Mouse (Mus musculus) kidney, postnatal 10 days (tissue): ENCODE results near the gene Adamts8.
A peak's percentile ranks its signal among the peaks of the same experiment; 100 is the strongest.

Source experiments
- DNase-seq: peaks from one replicate; pipeline ENCODE4 v3.0.0; 2021; ENCODE audit warnings: mixed read lengths

The Adamts8 gene

DNA sequence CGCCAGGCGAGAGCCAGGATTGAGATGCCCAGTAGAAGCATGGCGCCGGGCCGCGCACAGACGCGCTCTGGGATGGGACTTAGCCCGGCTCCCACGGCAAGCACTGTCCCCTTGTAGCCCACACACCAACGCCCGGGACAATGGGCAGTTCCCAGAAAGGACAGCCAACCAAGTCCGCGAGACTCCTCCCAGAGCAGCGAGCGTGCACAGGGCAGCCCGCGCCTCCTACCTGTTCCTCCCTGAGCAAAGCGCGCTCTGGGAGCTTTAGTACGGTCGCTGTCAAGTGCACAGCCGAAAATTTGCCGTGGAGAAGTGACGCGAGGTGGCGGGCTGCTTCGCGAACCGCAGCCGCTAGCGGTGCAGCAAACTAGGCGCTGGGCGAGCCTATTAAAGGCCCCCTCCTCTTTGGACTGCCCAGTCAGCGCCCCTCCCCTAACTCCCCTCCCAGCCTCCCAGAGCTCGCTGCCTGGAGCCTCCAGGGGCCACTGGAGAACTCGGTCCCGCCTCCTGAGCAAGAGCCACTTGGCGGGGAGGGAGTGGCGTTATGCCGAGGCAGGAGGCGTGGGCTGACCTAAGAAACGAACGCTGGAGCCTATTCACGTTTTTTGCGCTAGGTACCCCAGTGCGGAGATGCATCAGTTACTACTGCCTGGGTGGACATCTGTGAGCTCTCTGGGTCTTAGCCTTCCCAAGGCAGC is 20.0 kb upstream of the Adamts8 start, which contains the start of gene Adamts15:
TSS of gene Adamts15 (minus strand) at position 256 of the 698 bp plus-strand sequence.
- peak; percentile 87 for DNase-seq

DNA sequence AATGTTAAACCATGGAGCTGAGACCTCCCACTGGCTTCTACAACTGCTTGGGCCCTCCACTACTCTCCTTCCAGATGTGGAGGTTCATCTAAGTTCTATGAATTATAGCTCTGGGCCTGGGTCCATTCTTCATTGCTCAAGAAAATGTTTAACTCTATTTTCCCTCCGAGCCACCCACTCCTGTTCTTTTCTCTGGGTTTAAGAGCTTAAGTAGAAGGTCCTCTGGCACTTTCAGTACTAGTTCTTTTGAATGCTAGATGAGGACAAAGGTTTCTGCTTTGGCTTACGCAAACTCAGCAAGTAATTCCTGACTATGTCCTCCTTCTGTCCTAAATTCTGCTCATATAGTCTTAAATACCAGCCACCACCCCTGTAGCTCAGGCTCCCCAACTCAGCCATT is 13.6 kb upstream of the Adamts8 start:
- DNase-seq, result no peak

DNA sequence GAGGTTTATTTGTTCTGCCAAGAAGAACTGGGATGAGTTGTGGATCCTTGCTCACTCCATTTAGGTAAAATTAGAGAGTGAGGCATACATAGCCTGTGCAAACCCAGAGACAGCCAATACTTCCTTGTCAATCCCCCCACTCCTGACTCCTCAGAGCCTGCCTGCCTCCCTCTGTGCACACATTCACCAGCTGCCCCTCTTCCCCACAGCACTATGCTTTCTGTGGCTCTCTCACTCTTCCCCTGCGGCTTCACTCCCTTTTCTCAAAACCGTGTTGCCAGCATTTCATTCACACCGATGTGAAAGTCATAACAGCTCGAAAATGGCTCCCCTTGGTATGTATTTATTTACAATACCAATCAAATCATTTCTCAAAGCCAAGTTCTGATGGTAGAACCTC is 10.0 kb upstream of the Adamts8 start:
- DNase-seq, result no peak

DNA sequence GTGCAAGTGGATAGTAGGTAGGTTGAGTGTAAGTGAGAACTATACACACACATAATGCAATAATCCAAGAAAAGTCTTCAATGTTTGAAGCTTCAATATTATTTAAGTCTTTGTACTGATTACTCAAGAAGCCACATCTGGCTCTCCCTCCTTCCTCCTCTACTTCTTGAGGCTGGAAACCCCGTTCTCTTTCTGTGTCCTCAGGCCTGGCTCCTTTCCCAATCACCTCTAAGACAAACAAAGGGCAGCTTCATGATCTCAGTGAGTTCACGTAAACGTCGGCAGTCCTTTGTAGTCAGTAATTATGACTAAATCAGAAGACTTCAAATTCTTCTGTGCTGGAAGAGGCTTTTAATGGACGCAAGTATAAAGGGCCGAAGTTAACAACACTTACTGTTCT is 7.5 kb upstream of the Adamts8 start:
- DNase-seq, result no peak

DNA sequence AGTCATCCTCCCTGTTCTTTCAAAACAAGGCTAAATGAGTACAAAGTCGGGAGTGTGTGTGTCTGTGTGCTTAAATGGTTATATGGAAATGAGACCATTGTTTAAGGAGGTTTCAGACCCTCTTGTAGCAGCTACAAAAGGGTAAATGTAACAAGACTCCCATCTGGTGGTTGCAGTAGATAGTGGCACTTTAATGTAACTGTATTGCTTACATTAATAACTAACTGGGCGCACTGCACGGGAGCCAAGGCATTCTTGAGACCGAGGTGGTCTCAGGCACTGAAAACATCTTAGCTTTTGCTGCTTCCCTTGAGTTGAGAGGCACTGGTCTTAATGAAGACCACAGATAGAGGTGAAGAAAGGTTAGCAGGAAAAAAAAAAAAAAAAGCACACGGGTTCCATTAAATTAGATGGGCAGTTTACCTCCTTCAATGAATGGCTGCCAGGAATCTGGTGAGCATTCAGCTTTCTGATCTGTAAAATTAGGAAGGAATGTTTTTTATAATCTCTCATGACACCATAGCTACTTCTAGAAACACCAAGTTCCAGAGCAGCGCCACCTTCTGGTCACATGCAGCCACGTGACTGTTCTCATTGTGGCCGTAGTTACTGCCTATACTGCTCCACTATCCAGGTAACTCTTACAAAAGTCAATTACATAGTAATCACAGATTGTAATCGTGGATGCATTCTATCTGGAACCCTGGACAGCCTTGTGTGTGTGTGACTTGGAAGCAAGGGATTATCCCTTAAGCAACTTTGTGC is 5.5 kb upstream of the Adamts8 start:
- peak; percentile 81 for DNase-seq

DNA sequence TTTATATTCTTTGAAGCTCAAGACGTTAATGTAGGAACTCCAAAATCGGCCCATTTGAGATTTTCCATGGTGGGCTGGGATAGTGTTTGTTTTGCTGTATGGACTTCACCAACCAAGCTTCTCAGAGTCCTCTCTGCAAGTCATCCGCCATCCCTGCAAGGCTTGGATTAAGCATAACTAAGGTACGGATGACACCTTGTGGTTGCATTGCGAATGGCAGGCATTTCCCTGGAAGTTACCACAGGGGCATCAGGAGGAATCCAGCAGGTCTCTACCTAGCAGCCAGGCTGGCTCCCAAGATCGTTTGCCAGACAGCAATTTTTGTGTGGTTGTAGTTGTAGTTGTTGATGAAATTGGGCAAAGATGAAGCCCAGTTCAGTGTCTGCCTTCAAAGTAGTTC is 2.0 kb upstream of the Adamts8 start:
- peak; percentile 93 for DNase-seq

DNA sequence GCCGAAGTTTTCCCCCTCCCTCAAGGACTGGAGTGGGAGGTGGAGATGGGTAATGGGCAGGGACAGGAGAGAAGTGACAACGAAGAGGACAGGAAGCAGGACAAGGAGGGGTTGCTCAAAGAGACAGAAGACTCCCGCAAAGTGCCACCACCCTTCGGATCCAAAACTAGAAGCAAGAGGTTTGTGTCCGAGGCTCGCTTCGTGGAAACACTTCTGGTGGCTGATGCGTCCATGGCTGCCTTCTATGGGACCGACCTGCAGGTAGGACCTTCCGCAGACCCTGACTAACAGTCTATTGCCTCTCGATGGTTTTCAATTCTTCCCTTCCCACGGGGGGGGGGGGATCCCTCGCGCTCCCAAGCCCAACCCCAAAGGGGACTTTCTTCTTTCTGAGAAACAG is 979 bp downstream of the Adamts8 start:
- peak; percentile 16 for DNase-seq

DNA sequence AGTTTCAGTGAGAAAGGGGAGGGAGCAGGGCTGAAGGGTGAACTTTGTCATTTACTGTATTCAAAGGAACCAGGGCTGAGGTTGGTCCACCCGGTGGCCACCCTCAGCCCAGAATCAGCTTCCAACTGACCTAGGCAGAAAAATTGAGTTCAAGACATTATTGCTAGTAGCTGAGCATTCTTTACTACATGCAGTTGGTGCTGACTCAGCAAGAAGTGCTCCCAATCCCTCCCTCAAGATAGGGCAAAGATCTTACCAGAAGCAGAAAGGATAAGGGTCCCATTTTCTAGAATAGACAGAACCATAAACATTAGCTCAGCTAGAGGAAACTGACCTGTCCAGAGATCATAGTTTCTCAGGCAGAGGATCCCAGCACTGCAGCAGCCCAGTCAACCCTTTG is 1.9 kb downstream of the Adamts8 start:
- no peak for DNase-seq

DNA sequence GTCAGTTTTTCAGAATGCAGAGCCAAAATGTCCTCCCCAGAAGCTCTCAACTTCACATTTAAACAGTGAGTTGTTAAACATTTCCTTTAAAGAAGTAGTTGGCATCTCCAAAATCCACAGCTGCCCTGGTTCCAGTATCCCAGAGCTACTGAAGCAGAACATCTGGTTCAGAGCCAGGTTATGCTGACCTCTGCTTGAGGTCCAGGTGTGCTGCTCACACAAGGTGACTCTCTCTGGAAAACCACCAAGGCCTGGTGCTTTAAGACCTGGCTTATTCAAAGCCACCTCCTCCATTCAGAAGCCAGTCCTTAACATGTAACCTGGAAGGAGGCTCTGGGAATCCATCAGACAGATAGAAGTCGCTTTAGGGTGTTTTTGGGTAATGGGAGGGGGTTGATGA is 2.9 kb downstream of the Adamts8 start:
- no peak for DNase-seq

DNA sequence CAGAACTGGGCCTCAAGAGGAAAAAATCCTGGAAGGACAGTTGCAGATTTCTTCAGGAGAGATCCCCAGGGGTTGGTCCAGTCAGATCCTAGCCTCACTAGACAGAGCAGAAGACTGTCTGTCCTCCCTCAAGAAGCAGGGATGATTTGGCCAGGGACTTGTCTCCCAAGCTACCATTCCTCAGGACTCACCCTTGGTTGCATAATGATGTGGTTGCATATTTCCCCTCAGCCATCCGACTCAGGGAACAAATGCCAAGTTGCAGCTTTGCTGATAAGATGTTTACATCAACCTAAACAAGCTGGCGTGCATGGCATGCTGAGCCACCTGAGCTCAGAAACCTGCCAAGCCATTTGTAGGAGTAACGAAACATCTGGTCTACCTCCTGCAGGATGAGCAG is 7.1 kb downstream of the Adamts8 start:
- no peak for DNase-seq

DNA sequence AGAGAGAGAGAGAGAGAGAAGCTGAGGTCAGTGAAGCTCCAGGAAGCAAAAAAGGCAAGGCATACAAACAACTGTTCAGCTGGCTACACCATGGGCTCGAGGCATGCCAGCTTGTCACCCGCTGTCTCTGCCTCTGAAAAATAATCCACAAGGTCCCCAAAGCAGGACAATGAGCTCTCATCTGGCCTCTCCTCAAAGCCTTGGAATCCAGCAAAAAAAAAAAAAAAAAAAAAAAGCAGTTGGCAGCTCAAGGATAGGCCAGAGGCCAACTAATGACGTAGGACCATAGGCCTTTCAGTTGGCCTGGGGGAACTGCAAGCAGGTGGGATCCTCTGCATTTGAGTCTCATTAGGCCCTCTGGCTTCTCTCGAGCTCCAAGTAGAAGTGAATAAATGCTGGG is 7.6 kb downstream of the Adamts8 start:
- no peak for DNase-seq

DNA sequence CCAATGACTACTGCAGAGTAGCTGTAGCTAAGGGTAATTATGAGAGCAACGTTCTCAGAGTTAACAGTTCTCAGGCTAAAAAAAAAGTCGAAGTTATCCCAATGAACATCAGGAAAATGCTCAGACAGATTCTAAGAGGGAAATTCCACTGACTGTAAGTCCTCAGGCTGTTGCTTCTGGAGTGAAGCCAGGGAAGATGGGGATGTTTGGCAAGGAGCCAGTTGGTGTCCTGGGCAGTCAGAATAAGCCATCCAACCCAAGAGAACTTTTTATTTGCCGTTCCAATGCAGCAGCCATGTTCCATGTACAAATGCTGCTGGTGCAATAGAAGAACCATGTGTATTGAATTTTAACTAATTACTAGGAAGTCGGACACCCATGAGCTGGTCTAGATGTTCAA is 8.2 kb downstream of the Adamts8 start:
- DNase-seq, result peak; percentile 69

DNA sequence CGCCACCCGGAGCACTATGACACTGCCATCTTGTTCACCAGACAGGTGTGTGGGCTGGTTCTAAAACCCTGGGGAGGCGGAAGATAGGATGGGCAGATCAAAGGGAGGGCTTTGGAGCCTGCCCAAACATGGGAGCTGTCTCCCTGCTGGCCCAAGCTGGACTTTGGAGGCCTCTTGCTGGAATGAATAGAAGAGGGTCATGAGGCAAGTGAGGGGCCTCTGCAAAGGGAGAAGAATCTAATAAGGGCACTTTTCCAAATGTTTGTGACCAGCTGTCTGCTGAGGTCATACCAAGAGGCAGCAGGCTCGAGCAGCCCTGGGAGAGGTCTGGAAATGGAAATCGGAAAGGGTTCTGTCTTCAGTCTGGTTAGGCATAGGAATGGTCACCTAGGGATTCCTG is 9.1 kb downstream of the Adamts8 start:
- no peak for DNase-seq

DNA sequence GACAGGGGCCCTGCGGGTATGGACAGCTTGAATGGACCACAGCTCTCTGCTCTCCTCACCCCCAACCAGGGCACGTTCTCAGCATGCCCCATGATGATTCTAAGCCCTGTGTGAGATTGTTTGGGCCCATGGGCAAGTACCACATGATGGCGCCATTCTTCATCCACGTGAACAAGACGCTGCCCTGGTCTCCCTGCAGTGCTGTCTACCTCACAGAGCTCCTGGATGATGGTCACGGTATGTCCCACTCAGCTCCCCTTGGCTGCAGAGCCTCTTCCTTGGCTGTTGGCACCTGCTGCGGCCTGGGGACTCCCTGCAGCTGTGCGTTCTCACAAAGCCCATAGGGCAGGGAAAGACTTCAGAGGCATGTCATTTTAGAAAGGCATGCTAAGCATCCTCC is 10.9 kb downstream of the Adamts8 start:
- peak; percentile 34 for DNase-seq

DNA sequence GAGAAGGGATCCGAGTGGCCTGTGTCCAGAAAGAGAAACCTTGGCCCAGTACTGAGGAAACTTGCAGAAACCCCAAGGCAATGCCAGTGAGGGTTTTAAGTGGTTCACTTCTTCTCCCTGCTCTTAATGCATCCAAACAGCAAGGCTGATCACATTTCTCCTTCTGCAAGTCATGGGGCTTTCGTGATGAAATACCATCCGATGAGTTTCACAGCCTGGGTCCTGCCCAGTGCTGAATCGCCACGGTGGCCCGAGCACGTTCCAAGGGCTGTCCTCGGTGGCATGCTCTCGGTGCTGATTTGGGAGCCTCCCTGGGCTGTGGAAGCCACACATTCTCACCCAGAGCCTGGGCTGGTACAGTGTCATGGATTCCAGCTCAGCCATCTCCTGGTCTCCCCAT is 12.9 kb downstream of the Adamts8 start:
- no peak for DNase-seq

DNA sequence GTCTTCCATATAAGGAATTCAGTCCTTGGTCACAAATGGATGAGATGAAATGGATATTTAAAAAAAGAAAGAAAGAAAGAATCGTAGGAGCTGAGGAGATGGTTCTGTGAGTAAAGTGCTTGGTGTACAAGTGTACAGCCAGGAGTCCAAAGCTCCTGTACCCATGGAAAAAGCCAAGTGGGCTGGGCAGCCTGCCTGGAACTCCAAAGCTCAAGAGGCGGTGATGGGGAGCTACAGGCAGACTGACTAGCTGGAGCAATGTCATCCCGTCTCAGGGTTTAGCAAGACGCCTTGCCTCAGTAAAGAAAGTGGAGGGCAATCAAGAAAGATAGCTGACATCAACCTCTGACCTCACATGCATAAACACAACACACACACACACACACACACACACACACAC is 21.4 kb downstream of the Adamts8 start:
- DNase-seq, result no peak

DNA sequence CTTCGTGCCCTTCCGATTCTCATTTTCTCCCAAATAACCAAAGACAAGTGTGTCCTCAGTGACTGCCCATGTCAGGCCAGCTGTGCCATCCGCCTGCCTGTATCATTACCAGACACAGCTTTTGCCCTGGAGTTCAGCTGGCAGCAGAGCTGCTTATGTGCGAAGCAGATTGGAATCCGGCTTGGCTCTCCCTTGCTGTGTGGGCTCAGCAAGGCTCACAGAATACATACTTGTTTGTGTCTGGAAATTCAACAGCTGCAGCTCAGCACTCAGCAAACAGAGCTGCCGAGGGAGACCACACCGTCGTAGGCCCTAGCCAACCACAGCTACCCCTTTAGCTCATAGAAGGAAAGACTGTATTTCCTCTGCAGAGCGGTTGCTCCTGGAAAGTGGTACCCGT is 22.3 kb downstream of the Adamts8 start:
- no peak for DNase-seq

DNA sequence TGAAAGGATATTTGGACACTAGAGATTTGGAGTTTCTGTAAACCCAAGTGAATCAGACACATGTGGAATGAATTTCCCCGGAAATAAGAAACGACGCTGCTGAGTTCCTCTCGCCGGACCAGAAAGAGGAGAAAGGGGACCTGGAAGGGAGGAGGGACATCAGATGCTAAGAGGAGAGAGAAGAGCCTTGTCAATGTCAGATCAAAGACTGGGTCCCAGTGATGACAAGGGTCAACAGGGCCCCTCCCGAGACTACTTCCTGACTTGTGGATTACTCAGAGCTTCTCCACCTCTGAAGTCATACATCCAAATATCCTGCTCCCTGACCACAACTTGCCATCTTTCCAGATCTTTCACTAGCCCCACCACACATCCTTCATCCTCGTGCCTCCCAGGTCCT is 24.5 kb downstream of the Adamts8 start:
- DNase-seq, result no peak

DNA sequence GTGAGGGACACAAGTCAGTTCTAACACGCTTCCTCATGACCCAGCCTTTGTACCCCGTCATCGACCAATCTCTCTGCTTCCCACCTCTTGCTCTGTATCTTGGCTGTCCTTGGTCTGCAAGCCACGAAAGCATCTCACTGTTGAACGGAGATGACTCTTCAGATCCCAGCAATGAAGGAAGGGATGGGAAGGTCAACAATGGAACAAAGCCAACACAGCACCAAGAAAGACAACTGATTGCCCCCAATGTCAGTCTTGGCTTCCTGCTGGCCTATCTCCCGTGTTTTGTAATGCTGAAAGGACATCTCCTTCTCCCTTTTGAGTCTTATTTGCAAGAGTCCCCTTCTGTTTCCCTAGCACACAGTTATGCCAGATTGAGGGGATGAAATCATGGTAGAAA is 25.8 kb downstream of the Adamts8 start:
- DNase-seq, result no peak

DNA sequence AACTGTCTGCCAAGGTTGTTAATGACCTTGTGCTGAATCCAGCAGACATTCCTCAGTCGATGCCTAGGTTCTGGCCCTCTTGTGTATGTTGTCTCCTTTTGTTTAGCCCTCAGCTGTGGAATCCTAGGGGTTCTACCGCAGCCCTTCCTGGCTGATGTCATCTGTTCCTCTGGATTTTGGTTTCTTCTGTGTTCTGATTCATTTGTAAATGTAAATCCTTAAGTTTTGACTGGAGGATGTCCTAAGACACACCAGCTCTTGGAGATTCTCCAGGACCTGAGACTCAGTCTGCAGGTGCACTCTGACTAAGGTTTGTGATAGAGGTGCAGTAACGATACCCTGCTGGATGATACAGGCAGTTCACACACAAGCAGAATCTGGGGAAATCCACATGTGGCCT is 27.6 kb downstream of the Adamts8 start:
- DNase-seq, result no peak

DNA sequence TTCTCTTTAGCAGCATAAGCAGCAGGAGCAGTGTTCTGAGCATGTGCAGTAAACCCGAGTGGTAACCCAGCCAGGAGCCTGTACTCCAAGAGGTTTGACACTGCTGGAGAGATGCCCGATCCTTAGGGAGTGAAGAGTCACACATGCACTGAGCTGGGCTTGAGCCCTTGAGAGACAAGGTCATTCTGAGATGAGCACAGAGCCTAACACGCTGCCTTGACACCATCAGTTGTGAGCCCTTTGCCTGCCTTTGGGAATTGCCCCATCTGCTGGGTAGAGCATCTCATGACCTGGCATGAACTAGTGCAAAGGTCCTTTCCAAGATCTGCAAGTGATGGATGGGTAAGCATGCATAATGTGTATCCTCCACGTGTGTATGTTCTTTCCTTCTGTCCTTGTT is 29.6 kb downstream of the Adamts8 start:
- DNase-seq, result no peak

DNA sequence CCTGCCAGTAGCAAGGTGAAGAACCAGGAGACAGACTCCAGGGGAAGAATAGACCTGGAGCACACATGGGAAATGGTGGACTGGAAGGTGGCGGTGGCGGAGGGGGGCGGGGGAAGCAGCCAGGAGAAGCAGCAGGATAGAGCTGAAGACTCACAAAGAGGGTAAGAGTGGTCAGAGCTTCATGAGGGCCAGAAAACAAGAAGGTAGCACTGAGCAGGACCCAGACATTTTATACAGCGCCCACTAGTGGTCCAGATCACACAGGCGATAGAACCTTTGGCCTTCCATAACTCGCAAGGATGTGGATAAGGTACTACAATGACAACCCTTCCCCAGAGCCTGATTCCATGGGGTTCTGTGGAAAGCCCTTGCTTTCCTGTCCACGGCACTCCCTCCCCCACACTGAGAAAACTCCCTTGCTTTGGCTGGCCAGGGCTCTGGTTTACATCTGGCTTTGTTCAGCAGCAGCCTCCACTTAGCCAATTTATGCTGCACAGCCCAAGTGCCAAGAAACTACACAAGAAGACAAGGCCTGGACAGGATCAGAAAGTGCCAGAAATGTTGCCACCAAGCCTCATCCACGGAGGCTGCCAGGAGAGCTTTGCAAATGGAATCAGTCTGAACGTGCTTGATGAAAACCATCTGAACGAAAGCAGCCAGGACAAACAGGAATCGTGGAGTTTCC is 34.1 kb downstream of the Adamts8 start:
- no peak for DNase-seq

DNA sequence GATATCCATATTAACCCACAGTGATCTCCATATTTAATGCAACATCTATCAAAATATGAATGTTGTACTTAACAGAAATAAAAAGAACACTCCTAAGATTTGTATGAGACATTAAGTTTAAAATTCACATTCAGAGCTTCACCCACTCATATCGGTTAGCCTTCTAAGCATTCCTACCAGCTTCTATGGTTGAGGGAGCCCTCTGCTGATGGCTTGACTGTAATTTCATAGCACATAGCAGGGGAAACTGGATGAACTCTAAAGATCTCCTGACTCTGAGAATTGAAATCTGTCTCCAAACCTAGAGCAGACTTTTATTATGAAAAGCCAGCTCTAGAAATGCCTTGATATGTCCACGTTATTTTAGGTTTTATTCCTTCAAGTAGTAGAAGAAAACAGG is 38.1 kb downstream of the Adamts8 start:
- DNase-seq, result no peak

DNA sequence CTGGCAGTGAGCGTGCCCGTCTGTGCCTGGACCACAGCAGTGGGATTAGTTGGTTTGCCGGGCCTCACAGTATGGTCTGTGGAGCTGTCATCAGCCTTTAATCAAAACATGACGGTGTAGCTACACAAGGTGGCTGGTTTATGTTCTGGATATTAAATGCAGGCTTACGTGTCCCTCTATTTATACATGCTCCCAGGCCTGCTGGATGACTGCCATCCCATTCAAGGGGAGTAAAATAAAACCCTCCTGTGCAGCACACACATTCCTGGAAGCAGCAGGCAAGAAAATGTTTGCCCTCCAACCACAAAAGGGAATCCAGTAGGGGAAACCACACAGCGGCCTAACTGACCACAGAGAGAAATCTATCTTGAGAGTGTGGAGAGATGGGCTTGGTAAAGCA is 43.4 kb downstream of the Adamts8 start:
- DNase-seq, result no peak
